Mouse (Mus musculus): Measurements from ENCODE around the gene Snrnp40.

GRCm38 (mm10) chr4:130389496-130389895 is 29.6 kb downstream of the Snrnp40 start:
- TF ChIP-seq POLR2A (IDR thresholded peaks at IDR 0.05; ENCODE audit: low read depth, low read length) (no peak), CTCF (conservative IDR thresholded peaks at IDR 0.05; ENCODE audit: insufficient read depth, insufficient read length, low read depth, low read length) (no peak)

All from kidney, adult 2 months (tissue).